Mouse (Mus musculus) mesoderm, embryonic 11.5 days (tissue): ENCODE measurements around the gene Cnih2.
"Not testable (repeated sequence)": the region's sequence is repeated elsewhere in the genome, so short reads cannot be mapped to it uniquely, and the experiment has no call there.

Experiments
- DNase-seq: peaks from one replicate; pipeline ENCODE4 v3.0.0-alpha.2; 2012; ENCODE audit warnings: low read depth, low spot score

The Cnih2 gene

GRCm38 (mm10) chr19:5094243-5094632, 4.1 kb downstream of the Cnih2 start:
- DNase-seq = peak; percentile 96

- no peak for DNase-seq
Measured at GRCm38 (mm10) chr19:5093481-5094242, 4.7 kb downstream of the Cnih2 start.

GRCm38 (mm10) chr19:5092083-5092482, 6.2 kb downstream of the Cnih2 start:
- DNase-seq = no peak

GRCm38 (mm10) chr19:5089324-5089723, 9.0 kb downstream of the Cnih2 start:
- no peak for DNase-seq

GRCm38 (mm10) chr19:5087884-5088728, 10.2 kb downstream of the Cnih2 start, which contains the start of gene Yif1a:
Yif1a (plus strand) TSS chr19:5088538.
- peak; percentile 98 for DNase-seq

GRCm38 (mm10) chr19:5086533-5086932, 11.8 kb downstream of the Cnih2 start:
- DNase-seq = not testable (repeated sequence)

- no peak for DNase-seq
Measured at GRCm38 (mm10) chr19:5085145-5085863, 13.0 kb downstream of the Cnih2 start, which contains the start of gene Tmem151a. Tmem151a (minus strand) TSS chr19:5085531.

GRCm38 (mm10) chr19:5084834-5085144, 13.5 kb downstream of the Cnih2 start:
- no peak for DNase-seq

- DNase-seq = no peak
Measured at GRCm38 (mm10) chr19:5083961-5084833, 14.1 kb downstream of the Cnih2 start.

GRCm38 (mm10) chr19:5082596-5082995, 15.7 kb downstream of the Cnih2 start:
- DNase-seq = no peak

- DNase-seq = no peak
Measured at GRCm38 (mm10) chr19:5082005-5082404, 16.3 kb downstream of the Cnih2 start.

- DNase-seq = no peak
Measured at GRCm38 (mm10) chr19:5079279-5079678, 19.0 kb downstream of the Cnih2 start.

GRCm38 (mm10) chr19:5073518-5073917, 24.8 kb downstream of the Cnih2 start:
- DNase-seq = no peak

GRCm38 (mm10) chr19:5073028-5073427, 25.3 kb downstream of the Cnih2 start:
- peak; percentile 81 for DNase-seq

GRCm38 (mm10) chr19:5072389-5073019, 25.8 kb downstream of the Cnih2 start:
- peak; percentile 77 for DNase-seq

GRCm38 (mm10) chr19:5071545-5072369, 26.6 kb downstream of the Cnih2 start:
- DNase-seq = peak; percentile 96

- DNase-seq = no peak
Measured at GRCm38 (mm10) chr19:5071077-5071476, 27.2 kb downstream of the Cnih2 start.

- no peak for DNase-seq
Measured at GRCm38 (mm10) chr19:5069978-5070377, 28.3 kb downstream of the Cnih2 start.

GRCm38 (mm10) chr19:5069486-5069885, 28.8 kb downstream of the Cnih2 start:
- DNase-seq = no peak
